Mouse (Mus musculus): Measurements from ENCODE around the gene Dnali1.

GRCm38 (mm10) chr4:125065517-125066307, at the start of gene Dnali1:
- TF ChIP-seq POLR2A (IDR thresholded peaks at IDR 0.05; ENCODE audit: borderline replicate concordance, extremely low read depth, insufficient read depth, insufficient read length, poor library complexity, severe bottlenecking) (no peak), CTCF (IDR thresholded peaks at IDR 0.05; ENCODE audit: borderline replicate concordance, extremely low read depth, insufficient read depth, insufficient read length) (no peak)
